Mouse (Mus musculus): ENCODE data around the gene Hist1h2ah. TPM values are rescaled to one million over a fixed set of nuclear protein-coding genes. Genes with fewer than 3 reads are reported as not detected.

Hist1h2ah gene
- polyA plus RNA-seq, 2 experiments = 8.7 to 12.0 TPM

- H3K4me1 ChIP-seq (replicated peaks; ENCODE audit: control insufficient read depth in 2 of 2, insufficient read depth in 2 of 2, low read length in 1 of 2) = peaks cover 2 to 10% of the 10 kb centered on the region in 2 experiments; a peak in 3 of 4 replicates
- H3K4me3 ChIP-seq (ENCODE audit: insufficient read depth in 1 of 2, low read depth in 2 of 2, low read length in 2 of 2) = peak overlapping the region; percentile 54 to 61
- no peaks in the 10 kb centered on the region for H3K9me3 ChIP-seq (ENCODE audit: control insufficient read depth, low read length)
- DNase-seq (ENCODE audit: low read depth in 3 of 3, low spot score in 3 of 3) = no peak
- H3K36me3 ChIP-seq (replicated peaks; ENCODE audit: control insufficient read depth, insufficient read depth, low read depth) = no peaks in the 10 kb centered on the region
- WGBS (ENCODE audit: insufficient replicate concordance) = under 1% methylated on average over 38 of the region's 38 CpGs
- ATAC-seq (ENCODE audit: insufficient read depth) = peak; percentile 82
- TF ChIP-seq EP300 (IDR thresholded peaks at IDR 0.05; ENCODE audit: low read depth) (no peak), CTCF (IDR thresholded peaks at IDR 0.05; ENCODE audit: low read depth) (0 out of 2 replicates have a peak, but pooled peaks have one; percentile 27)
- peaks cover 88% of the 10 kb centered on the region for H3K27me3 ChIP-seq (ENCODE audit: control insufficient read depth, insufficient read depth, low read length)
- peak overlapping the region; percentile 86 for H3K4me2 ChIP-seq (ENCODE audit: low read depth)
- H3K9ac ChIP-seq (replicated peaks) = peak overlapping the region; percentile 35
- H3K27ac ChIP-seq = no peak overlapping the region
Observed at GRCm38 (mm10) chr13:22006334-22007120, 28.8 kb downstream of the Hist1h2ah start.

DNA sequence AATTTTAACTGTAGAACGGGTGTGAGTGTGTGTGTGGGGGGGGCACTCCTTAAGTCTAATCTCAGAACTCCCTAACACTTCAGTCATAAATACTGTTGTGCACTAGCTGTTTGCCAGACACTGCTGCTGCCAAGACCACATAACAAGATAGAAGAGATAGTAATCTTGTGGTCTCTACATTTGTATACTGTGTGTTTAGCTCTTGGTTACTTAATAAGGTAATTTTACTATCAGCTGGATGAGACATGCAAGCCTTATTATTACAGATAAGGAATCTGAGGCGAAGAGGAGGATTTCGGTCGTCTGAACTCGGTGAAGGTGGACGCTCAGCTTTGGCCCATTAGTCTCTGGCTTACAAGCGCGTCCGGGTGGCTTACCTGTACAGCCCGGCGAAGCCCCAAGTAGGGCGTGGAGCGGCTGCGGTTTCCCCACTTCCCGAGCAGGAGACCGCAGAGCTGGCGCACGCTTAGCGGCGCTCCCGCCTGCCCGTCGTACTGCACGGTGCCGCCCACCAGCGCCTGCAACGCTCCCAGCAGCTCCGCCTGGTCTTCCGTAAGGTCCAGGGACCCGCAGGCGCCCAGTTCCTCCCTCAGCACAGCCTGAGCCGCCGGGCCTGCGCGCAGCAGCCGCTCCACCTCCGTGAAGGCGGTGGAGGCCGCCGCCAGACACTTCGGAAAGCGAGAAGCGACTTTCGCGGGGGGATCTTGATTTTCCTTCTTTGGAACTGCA, 29.6 kb downstream of the Hist1h2ah start:
- peak overlapping the region; percentile 86 for H3K4me2 ChIP-seq (ENCODE audit: low read depth)
- WGBS (ENCODE audit: insufficient replicate concordance) = under 1% methylated on average over 45 of the region's 45 CpGs
- no peaks in the 10 kb centered on the region for H3K36me3 ChIP-seq (replicated peaks; ENCODE audit: control insufficient read depth, insufficient read depth, low read depth)
- H3K4me3 ChIP-seq (ENCODE audit: insufficient read depth in 1 of 2, low read depth in 2 of 2, low read length in 2 of 2) = peak overlapping the region; percentile 54 to 61
- peak overlapping the region; percentile 35 for H3K9ac ChIP-seq (replicated peaks)
- H3K27ac ChIP-seq = no peak overlapping the region
- H3K4me1 ChIP-seq (replicated peaks; ENCODE audit: control insufficient read depth in 2 of 2, insufficient read depth in 2 of 2, low read length in 1 of 2) = peaks cover 2 to 13% of the 10 kb centered on the region in 2 experiments; a peak in 3 of 4 replicates
- DNase-seq (ENCODE audit: low read depth in 3 of 3, low spot score in 3 of 3) = no peak
- ATAC-seq (ENCODE audit: insufficient read depth) = peak; percentile 70; the same call in 1 of the 2 replicates
- no peaks in the 10 kb centered on the region for H3K9me3 ChIP-seq (ENCODE audit: control insufficient read depth, low read length)
- TF ChIP-seq EP300 (IDR thresholded peaks at IDR 0.05; ENCODE audit: low read depth) (no peak), CTCF (IDR thresholded peaks at IDR 0.05; ENCODE audit: low read depth) (no peak)
- peaks cover 89% of the 10 kb centered on the region for H3K27me3 ChIP-seq (ENCODE audit: control insufficient read depth, insufficient read depth, low read length)

- Histone ChIP-seq H3K4me3 (ENCODE audit: insufficient read depth in 1 of 2, low read depth in 2 of 2, low read length in 2 of 2) (no peak overlapping the region), H3K36me3 (replicated peaks; ENCODE audit: control insufficient read depth, insufficient read depth, low read depth) (no peaks in the 10 kb centered on the region), H3K27me3 (ENCODE audit: control insufficient read depth, insufficient read depth, low read length) (peaks cover 89% of the 10 kb centered on the region), H3K4me2 (ENCODE audit: low read depth) (0 out of 2 replicates have a peak overlapping the region, but pooled peaks have one; percentile 15), H3K4me1 (replicated peaks; ENCODE audit: control insufficient read depth in 2 of 2, insufficient read depth in 2 of 2, low read length in 1 of 2) (peaks cover 2 to 19% of the 10 kb centered on the region in 2 experiments; a peak in 3 of 4 replicates), H3K27ac (no peak overlapping the region), H3K9ac (replicated peaks) (no peak overlapping the region), H3K9me3 (ENCODE audit: control insufficient read depth, low read length) (no peaks in the 10 kb centered on the region)
- no peak for ATAC-seq (ENCODE audit: insufficient read depth)
- 5% methylated on average over 5 of the region's 5 CpGs for WGBS (ENCODE audit: insufficient replicate concordance)
- no peak for TF ChIP-seq EP300 (IDR thresholded peaks at IDR 0.05; ENCODE audit: low read depth)
- no peak for TF ChIP-seq CTCF (IDR thresholded peaks at IDR 0.05; ENCODE audit: low read depth)
- no peak for DNase-seq (ENCODE audit: low read depth in 3 of 3, low spot score in 3 of 3)
Observed at GRCm38 (mm10) chr13:22001823-22002222, 33.5 kb downstream of the Hist1h2ah start.

GRCm38 (mm10) chr13:22001346-22001745, 34.0 kb downstream of the Hist1h2ah start:
- H3K9me3 ChIP-seq (ENCODE audit: control insufficient read depth, low read length) = no peaks in the 10 kb centered on the region
- TF ChIP-seq EP300 (IDR thresholded peaks at IDR 0.05; ENCODE audit: low read depth) = no peak
- no peak for TF ChIP-seq CTCF (IDR thresholded peaks at IDR 0.05; ENCODE audit: low read depth)
- 21% methylated on average over 2 of the region's 2 CpGs for WGBS (ENCODE audit: insufficient replicate concordance)
- H3K4me3 ChIP-seq (ENCODE audit: insufficient read depth in 1 of 2, low read depth in 2 of 2, low read length in 2 of 2) = no peak overlapping the region
- peaks cover 88% of the 10 kb centered on the region for H3K27me3 ChIP-seq (ENCODE audit: control insufficient read depth, insufficient read depth, low read length)
- no peak overlapping the region for H3K27ac ChIP-seq
- ATAC-seq (ENCODE audit: insufficient read depth) (no peak), DNase-seq (ENCODE audit: low read depth in 3 of 3, low spot score in 3 of 3) (no peak)
- peaks cover 0 to 19% of the 10 kb centered on the region in 2 experiments; a peak in 3 of 4 replicates for H3K4me1 ChIP-seq (replicated peaks; ENCODE audit: control insufficient read depth in 2 of 2, insufficient read depth in 2 of 2, low read length in 1 of 2)
- H3K4me2 ChIP-seq (ENCODE audit: low read depth) = 0 out of 2 replicates have a peak overlapping the region, but pooled peaks have one; percentile 15
- no peak overlapping the region for H3K9ac ChIP-seq (replicated peaks)
- no peaks in the 10 kb centered on the region for H3K36me3 ChIP-seq (replicated peaks; ENCODE audit: control insufficient read depth, insufficient read depth, low read depth)

GRCm38 (mm10) chr13:21999147-21999546, 36.2 kb downstream of the Hist1h2ah start:
- H3K4me1 ChIP-seq (replicated peaks; ENCODE audit: control insufficient read depth in 2 of 2, insufficient read depth in 2 of 2, low read length in 1 of 2) = peaks cover 0 to 27% of the 10 kb centered on the region in 2 experiments; a peak in 3 of 4 replicates
- no peak overlapping the region for H3K9ac ChIP-seq (replicated peaks)
- H3K9me3 ChIP-seq (ENCODE audit: control insufficient read depth, low read length) = no peaks in the 10 kb centered on the region
- ATAC-seq (ENCODE audit: insufficient read depth) (no peak), DNase-seq (ENCODE audit: low read depth in 3 of 3, low spot score in 3 of 3) (no peak)
- H3K27me3 ChIP-seq (ENCODE audit: control insufficient read depth, insufficient read depth, low read length) = peaks cover 78% of the 10 kb centered on the region
- WGBS (ENCODE audit: insufficient replicate concordance) = 49% methylated on average over 4 of the region's 4 CpGs
- H3K27ac ChIP-seq = no peak overlapping the region
- TF ChIP-seq EP300 (IDR thresholded peaks at IDR 0.05; ENCODE audit: low read depth) (no peak), CTCF (IDR thresholded peaks at IDR 0.05; ENCODE audit: low read depth) (no peak)
- H3K4me3 ChIP-seq (ENCODE audit: insufficient read depth in 1 of 2, low read depth in 2 of 2, low read length in 2 of 2) = no peak overlapping the region
- H3K36me3 ChIP-seq (replicated peaks; ENCODE audit: control insufficient read depth, insufficient read depth, low read depth) = no peaks in the 10 kb centered on the region
- H3K4me2 ChIP-seq (ENCODE audit: low read depth) = no peak overlapping the region

Measured in liver, embryonic 14.5 days (tissue).